Mouse (Mus musculus) right cerebral cortex, adult 18-20 months (tissue): ENCODE measurements around the gene Sorcs2.

ENCODE experiments used
- DNase-seq: peaks from one replicate; pipeline ENCODE4 v3.0.0; 2022; ENCODE audit warnings: mixed read lengths

Sorcs2 gene

DNA sequence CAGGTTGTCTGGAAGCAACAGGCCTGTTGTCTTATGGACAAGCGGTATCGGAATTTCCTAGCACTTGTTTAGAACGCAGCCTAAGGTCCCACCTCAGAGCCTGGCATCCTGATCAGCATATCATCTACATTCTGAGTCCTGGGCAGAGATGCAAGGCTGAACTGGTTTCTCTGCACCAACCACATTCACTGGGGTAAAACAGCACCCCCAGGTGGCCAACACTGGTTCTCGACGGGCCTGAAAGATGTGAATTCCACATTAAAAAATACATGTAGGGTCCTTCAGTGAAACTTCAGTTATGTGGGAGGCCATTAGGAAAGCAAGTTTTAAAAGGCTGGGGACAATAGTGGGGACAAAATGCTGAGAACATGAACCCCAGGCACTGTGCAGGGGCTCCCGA is 174.2 kb downstream of the Sorcs2 start:
- peak; percentile 66 for DNase-seq

DNA sequence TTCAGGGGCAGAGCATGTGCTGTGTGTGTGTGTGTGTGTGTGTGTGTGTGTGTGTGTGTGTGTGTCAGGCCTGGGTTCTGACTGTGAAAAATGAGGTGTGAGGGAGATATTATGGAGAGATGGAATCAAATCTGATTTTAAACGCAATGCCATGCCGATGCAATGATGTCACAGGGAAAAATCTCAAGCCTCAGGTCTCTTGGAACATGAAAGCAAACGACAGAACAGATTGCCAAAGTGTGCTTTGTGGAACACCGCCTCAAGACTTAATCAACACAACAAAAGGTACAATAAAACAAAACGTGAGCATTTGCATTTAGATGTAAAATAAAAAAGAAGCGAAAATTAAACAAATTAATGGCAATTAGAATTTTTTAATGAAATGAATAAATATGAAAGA is 177.3 kb downstream of the Sorcs2 start:
- DNase-seq = no peak

DNA sequence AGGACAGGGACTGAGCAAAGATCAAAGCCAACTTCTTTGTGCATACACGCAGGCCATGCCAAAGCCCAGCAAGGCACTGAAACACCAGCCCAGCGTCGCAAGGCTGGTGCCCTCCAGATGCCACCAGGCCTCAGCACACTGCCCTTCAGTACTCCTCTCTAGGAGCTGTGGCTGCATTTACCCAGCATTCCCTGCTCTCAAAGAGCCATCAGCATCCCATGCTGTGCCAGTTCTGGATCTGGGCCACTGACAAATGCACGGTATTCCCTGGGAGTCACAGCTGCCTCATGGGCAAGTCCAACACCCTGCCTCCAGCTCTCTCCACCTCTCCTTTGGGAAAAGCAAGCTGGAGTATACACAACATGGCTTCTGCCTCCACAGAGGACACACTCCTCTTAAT is 177.8 kb downstream of the Sorcs2 start:
- no peak for DNase-seq

DNA sequence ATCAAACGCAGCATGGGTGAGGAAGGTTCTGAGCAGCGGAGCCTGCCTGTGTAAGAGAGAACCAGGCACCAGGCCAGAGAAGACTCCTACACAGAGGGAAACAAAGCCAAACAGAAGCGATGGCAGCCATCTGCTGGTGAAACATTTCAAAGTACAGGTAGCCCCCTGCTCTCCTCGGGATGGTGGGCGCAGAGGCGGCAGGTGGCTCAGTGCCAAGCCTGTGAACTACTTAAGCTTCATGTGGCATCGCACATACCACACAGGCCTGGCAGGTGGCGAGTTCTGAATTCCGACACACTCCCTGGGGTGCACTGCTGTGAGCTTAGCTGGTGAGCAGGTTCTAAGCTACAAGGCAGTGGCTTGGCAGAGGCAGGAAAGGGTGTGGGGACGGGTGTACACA is 184.6 kb downstream of the Sorcs2 start:
- peak; percentile 94 for DNase-seq

DNA sequence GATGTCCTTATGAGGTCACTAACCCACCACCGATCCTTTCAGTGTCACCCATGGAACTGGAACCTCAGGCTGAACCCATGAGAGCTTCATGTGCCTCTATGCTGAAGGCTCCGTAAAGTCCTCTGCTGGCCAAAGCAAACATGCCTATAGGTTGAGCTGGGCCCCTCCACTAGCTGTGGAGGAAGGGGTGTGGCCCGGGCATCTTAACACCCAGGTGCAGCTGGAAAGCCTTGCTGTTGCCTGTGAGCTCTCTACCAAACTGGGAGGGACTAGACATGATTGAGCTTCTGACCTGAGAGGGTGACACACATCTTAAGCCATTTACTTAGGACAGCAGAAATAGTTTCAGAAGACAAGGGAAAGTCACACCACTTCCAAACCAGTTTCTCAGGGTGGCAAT is 189.1 kb downstream of the Sorcs2 start:
- DNase-seq = no peak

DNA sequence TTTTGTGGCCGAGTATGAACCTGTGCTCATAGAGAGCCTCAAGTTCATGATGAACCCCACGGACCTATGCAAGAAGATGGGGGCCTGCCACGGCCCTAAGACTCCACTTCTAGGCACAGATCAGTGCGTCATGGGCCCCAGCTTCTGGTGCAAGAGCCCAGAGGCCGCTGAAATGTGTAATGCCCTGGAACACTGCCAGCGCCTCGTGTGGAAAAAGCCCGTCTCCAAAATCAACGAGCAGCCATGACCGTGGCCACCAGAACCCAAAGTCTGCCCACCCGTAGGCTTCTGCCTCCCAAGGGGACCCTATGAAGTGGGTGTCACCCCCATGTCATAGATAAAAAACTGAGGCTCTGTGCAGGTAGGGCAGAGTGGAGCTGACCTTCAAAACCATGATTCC is 192.5 kb downstream of the Sorcs2 start:
- DNase-seq = no peak

DNA sequence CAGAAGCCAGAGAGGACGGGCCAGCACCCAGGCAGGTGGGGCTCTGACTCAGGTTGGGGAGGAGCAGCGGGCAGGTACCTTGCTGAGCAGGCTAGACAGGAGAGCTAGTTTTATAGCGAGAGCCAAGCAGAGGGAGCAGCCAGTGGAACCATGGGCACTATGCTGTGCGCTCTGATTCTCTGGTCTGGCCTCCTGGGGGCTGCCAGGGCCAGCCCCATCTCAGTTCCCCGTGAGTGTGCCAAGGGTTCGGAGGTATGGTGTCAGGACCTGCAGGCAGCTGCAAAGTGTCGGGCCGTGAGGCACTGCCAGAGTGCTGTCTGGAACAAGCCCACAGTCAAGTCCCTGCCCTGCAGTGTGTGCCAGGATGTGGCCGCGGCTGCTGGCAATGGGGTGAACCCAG is 194.0 kb downstream of the Sorcs2 start, which contains the start of gene Psapl1:
Gene Psapl1, plus strand, starts transcription at position 106 of the 400 bp plus-strand sequence.
- DNase-seq = no peak

DNA sequence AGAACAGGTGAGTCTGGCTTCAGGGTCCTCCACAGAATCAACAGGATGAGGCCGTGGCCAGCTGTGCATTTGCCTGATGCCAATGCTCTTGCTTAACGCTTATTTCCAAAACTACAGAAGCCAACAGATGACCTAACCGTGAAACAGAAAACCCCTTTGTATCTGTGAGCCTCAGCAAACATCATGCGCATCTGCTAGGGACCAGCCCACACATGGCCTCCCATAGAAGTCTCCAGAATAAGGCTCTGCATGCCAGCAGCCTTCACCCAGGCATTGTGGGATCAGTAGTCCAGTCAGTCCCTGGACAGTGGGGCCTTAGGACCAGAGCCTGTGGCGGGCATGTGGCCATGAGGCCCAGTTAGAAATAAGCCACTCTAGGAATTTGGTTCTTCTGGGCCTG is 194.5 kb downstream of the Sorcs2 start:
- DNase-seq = peak; percentile 50

DNA sequence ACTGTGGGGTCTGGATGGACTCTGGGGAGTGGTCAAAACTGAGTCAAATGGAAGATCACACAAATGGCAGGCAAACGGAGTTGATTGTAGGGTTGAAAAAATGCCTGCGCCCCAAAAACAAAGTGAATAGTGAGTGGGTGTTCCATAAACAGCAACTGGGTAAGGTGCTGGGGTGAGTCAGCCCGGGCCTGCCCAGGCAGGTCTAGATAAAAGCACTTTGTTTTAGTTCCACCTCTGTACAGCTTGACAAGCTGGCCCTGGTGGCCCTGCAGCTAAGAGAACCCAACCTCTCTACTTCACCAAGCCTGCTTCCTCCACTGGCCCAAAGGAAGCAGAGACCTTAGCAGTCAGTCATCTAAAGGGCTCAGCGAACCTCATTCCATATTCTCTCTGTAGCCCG is 195.2 kb downstream of the Sorcs2 start:
- DNase-seq = no peak

DNA sequence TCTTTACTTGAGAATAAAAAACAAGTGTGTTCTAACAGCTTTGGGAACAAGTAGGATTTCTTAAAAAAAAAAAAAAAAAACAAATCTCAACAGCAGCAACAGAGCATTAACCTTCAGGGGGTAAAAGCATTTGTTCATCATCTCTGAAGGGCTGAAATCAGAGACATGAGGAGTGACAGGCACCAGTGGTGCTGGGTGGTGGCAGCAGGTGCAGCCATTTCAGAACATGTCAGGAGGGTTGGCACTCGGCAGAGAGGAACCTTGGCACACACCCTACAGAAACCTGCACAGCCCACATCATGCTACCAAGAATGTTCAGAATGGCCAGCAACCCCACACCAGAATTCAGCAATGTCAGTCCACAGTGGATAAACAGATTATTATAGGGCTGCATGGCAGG is 198.4 kb downstream of the Sorcs2 start:
- no peak for DNase-seq

DNA sequence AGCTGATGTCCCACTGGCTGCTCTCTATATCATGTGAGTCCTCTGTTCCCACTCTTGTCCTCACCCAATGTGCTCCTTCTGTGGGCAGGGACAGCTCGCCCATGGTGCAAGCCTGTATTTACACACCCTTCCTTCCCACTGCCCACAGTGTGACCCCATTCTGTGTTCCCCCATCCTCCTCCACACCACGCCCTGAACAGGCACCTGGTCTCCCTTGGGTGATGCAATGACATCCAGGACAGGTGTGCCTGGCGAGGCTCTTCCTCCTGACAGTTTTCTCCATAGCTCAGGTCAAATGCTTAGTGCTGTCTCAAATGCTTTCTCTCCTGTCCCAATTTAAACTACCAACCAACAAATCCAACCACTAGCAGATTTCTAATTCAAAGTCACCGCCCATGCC is 202.5 kb downstream of the Sorcs2 start:
- no peak for DNase-seq

DNA sequence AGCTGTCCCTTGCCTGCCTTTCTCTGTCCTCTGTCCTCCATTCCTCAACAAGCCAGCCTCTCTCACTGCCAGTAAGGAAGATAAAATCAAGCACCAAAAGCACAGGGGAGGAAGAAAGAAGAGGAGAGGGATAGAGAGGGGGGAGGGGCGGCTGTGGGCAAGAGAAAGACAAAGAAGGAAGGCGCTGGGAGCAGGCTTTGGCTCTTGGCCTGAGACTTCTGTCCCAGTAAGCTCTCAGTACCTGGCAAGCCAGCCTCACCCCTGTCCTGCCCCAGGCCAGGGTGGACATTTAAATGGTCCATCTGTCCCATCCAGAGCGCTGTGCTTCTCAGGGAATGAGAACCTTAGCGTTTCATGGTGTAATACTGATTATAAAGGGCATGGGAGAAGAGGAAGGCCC is 203.3 kb downstream of the Sorcs2 start:
- DNase-seq = no peak

DNA sequence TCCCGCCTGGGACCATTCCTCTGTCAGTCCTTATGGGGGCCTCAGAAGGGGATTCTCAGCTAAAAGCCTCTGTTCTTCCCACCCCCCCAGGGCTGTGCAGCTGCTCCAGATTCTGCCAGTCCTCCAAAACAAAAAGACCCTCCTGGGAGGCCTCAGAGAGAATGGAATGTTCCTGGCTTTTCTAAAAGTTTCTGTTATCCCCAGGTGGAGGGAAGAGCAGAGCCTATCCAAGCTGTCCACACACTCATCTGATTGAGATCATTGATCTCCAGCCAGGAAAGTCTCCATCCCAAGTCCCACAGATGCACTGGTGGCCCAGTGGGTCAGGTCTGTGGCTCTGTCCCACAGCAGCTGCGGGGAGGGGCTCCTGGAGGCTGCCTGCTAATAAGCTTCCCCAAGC is 205.3 kb downstream of the Sorcs2 start:
- no peak for DNase-seq

DNA sequence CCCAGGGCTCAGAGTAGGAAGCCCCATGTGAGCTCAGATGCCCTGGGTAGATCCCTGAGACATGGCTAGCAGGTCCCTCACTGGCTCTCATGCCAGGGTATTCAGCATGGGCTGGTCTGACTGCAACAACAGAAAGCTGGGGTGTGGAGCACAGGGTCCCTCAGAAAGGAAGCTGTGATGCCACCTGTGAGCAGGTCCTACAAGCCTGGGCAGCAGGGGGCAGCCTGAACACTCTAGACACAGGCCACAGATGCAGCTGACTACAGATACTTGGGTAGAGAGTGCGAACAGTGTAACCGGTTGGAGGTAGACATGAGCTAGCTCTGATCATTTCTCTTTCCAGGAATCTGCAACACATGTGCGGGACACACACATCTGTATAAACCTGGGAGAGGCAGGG is 206.1 kb downstream of the Sorcs2 start:
- no peak for DNase-seq

DNA sequence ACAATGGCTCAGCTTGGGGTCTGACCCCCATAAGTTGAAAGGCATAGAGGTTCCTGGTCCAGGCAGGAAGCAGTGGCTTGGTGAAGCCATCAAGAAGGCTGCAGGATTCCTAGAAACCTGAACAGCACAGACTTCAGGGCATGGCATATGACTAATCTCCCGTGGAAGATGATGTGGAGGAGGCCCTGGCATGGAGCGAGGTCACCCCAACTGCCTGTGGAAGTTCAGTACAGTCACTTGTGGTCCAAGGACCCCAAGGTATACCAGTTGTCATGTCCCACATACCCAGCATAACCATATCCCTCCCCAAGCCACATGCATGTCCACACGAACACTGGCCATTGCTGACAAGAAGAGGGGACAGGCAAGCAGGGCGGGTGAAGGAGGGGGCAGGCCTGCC is 206.7 kb downstream of the Sorcs2 start:
- no peak for DNase-seq

DNA sequence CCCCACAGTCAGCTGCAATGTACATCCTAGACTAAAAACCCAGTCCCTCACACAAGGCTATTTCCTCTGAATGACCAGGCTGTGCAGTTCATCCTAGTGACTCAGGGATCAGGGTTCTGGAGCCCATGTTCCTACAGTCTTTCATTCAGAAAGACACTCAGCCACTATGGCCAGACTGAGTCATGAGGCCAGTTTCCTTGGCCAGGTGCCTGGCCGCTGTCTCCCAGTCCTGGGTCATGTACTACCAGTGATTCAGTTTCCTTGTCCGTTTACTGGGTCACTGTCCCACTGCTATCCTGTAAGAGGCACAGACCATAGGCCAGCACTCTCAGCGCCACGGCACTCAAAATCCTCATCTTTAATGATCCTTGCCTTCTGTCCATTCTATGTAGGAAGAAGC is 209.6 kb downstream of the Sorcs2 start:
- no peak for DNase-seq

DNA sequence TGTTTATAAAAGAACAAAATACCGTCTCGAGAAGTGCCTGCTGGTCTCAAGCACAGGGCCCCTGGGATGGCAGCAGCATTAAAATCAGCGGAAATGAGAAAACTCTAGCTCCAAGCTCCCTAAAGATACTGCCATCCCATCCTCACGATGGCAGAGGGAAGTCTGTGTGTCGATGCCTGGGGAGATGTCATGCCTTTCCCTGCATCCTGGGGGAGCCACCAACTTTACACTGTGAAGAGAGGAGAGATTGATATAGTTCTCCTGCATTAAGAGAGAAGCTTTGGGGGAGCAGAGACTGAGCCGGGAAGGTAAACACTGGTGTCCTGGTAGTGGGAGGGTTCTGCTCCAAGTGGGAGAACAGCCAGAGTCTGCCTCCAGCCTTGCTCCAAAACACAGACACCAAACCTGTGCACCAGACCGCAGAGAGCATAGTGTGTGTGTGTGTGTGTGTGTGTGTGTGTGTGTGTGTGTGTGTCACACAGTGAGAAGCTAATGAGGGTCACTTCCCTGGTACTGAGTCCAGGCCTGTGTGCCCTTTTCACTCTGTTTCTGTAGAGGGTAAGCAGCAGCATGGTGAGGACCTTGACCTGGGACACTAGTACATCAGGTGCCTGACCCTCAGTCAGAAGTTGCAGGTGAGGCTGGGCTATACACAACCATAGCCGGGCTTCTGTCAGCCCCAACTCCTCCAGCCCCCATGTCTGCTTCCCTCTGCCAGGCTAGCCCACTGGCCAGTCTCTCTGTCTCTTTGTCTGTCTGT is 211.5 kb downstream of the Sorcs2 start:
- no peak for DNase-seq

DNA sequence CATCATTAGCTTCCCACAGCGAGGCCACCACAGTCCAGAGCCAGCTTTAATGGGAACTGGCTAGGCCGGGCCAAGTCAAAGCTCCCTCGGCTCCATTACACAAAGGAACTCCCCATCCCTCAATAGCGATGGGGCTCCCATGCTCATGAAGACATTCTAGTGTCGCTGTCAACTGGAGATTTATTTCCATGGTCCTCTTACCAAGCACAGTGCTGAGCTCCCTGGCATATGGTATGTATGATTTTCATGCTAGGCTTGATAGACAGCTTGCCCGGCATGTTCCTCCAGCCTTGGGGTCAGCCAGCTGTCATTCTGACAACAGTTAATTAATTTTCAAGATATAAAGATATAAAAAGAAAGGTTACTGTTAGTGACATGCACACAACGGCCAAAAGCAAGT is 215.6 kb downstream of the Sorcs2 start:
- DNase-seq = no peak

DNA sequence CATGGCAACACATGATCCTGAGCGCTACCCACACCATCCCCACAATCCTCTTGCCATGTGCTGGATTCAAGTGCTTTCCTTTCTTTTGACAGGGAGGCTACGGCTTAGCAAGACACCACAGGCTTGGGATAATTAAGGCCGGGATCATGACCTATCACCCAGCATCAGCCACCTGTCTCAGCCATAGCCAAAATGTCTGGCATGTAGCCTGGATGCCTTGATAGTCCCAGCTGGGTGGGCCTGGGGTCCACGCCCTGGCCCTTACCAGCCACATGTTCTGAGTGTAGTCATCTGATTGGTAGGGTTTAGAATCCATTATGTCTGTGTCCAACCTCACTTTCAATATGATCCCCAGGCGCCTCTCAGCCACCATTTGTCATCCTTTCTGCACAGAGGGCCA is 218.2 kb downstream of the Sorcs2 start:
- DNase-seq = no peak

DNA sequence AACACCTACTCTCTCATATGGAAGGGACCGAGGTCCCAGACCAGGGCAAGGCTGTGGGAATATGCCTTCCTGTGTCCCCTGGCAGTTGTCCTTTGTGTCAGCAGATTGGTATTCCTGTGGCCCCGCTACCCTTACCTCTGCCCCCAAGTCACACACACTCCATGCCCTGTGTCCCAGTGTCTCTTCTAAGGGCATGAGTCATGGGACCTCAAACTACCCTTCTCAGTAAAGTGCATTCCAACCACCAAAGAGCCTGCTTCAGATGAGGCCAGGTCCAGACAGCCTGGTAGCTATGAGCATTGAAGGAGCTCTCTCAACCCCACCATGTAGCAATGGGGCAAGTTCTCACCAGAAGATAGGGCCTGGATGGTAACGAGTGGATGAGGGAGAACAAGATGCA is 219.2 kb downstream of the Sorcs2 start:
- DNase-seq = no peak

DNA sequence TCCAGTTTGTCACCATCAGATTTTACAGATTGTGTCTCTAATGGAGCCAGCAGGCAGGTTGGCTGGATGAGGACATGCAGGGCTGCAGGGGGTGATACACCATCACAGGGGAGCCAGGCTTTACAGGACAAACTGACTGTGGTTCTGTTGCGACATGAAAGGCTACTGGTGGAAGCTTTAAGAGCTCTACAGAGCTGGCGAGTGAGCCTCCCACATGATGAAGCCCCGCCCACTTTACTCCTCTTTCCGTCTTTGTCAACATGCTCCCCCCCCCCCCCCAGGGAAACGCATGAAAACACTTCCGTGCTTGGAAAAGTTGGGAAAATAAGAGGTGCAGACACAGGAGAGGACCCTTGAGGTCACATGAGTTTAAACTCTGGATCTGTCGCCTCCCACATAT is 219.7 kb downstream of the Sorcs2 start:
- DNase-seq = no peak

DNA sequence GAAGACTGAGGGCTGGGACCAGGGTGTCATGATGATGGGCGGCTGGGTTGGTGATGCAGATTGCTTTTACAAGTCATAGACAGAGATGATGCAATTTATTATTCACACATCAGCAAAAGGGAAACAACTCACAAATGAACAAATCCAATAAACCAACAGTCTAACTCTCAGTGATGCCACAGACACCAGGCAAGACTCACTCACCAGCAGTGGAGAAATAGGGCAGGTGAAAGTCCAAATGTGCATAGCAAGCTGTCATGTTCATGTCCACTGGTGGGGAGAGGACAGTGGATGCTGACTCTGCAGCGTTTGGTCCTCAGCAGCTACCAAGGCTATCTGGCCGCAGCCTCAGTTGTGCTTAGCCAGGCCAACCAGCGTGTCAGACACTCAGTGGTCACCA is 221.1 kb downstream of the Sorcs2 start:
- no peak for DNase-seq

DNA sequence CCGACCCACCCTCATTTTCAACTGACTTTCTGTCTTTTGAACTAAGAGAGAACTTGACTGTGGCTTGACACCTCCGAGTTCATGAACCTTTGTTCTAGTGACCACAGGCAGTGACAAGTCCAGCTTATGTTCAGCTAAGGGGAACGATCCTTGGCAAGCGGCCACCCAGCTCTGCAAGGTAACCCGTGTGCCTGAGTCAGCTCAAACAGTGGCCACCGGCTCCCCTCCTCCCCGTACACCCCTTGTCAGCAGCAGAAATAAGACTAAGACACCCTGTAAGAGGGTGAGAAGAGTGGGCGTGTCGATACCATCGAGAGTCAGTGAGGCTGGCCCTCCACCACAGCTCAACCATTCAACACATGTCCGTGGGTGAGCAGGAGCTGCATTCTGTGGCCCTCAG is 221.5 kb downstream of the Sorcs2 start:
- DNase-seq = no peak

DNA sequence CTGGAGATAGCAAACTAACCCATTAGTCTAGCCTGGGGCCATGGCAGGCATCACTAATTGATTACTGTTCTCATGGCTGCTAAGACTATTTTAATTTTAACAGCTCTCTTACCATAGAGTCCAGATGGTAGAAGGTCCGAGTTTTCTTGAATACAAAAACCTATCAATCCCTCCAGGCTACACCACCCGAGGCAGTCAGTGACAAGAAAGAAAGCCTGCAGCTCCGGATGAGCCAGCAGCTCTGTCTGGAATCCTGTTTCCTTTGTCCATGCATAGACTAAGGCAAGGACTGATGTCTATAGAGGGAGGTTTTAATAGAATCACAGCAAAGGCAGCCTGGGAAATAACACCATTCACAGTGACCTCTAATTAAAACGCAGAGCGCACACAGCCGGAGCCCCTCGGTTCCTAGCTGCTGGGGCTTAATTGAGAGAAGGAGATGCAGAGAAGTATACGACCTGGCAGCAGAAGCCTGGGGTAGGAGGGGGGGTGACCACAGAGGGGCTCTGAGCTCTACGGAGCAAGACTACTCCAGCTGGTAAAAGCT is 223.3 kb downstream of the Sorcs2 start:
- DNase-seq = no peak
